Mouse (Mus musculus) kidney, postnatal 25 days (tissue): Measurements from ENCODE around the gene Nemp1.
A peak's percentile ranks its signal among the peaks of the same experiment; 100 is the strongest.

ENCODE experiments used
- DNase-seq, 2 experiments: peaks; one replicate each; pipeline ENCODE4 v3.0.0; 2021; ENCODE audit warnings: mixed read lengths in 2 of 2

Nemp1 gene

DNA sequence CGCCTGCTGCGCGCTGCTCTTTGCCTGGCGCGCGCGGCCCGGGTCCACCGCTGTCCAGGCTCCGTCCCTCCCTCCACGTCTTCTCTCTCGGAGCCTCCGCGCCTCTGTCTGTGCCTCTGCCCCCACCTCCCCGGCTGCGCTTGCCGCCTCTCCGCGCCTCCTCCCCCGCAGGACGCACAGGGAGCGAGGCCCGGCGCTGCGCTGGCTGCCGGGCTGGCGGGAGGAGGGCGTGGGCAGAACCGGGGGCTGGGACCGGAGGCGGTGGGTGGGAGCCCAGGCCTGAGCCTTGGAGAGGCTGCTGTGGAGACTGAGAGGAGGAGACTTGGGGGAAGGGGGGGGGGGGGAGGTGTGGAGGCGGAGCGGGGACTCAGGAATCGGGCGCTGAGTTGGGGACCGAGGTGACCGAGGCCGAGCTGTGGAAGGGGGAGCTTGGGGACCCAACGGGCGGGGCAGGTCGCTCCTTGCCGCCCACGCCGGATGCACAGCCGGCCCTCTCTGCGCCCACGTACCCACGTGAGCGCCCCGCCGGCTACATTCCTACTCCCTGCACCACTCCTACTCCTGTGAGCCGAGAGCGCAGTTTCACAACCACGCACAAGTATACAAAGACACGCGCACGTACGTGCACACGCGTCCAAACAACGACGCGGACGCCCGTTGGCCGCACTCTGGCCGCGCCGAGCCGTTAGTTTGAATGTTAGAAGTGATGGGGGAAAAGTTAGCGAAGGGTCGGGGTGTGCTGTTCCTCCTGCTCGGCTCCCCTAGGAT is at the start of gene Nemp1:
Nemp1 (plus strand) TSS at position 401 of the 768 bp plus-strand sequence.
- peak; percentile 86 to 96 for DNase-seq

DNA sequence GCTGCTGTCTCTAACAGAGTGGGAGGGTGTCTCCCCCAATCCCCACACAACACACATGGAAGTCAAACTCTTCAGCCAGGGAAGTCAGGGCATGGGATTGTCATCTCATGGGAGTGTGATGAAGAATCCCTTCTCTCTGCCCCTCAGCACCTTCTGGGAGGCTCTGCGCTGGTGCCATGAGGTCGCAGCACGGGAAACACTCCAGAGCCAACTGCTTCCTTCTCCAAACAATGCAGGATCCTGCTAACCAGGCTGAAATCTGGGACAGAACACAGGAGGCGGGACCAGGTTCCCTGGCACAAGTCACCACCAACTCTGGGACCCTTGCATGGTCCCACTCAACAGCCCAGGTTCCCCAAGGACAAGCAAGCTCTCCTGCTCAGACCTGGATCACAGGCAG is 49.4 kb upstream of the Nemp1 start:
- DNase-seq: no peak

DNA sequence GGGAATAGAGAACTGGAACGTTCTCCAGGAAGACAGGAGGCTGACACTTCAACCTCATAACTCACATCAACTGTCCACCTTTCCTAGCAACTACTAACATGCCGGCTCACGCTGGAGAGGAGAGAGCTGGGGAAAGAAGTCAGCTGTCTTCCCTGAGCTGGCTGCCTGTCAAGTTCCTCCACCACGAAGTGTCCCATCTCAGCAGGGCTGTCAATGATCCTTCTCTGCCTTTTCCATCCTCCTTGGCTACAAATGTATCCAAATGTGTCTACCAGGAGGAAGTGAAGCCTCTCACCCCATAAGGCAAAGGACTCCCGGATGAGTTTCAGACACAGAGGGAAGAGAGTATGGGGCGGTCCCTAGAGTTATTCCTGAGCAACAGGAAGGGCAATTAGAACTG is 48.5 kb upstream of the Nemp1 start:
- no peak for DNase-seq

DNA sequence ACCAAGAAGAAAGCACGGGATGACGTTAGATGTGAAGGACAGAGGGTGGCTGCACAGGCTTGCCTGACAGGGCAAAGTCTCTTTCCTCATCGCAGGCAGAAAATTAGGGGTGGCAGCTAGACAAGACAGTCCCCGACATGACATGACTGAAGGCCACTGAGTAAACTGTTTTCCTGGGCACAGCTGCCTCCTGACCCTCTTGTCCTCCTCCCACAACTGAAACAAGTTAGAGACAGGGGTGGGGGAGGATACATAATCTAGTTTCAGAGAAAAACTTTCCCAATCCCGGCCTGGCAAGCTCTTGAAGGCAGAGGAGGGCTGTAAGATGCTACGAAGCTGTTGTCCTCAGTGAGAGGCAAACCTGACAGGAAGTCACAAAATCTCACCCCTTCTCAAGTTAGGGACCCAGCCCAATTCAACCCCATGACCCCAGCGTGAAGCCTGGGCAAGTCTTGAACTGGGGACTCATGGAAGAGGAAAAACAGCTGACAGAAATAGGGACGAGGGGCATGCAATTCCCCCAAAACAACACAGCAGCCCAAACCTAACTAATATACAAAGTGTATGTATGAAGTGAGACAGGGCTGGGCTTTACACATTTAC is 47.5 kb upstream of the Nemp1 start:
- DNase-seq: no peak

DNA sequence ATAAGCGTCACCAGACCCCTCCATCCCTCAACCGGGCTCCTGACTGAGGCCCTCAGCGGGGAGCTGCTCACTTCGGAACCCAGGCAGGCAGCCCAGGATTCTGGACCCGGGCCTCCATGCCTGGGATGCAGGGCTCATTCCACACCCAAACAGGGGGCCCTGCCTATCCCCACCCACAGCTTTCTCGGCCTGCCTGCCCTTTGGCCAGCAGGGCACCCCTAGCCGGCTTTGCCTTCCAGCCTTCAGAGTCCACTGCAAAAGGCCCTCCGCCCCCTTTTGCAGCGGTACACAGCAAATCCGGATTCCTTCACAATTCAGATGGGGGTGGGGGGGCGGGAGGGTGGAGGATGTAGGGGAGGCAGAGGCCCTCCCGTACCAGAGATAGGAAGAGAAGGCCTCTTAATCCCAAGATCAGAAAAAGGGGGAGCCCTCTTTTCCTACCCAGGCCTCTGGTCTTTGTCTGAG is 46.7 kb upstream of the Nemp1 start:
- DNase-seq: peak in 1 of 2 experiments; percentile 66

GRCm38 (mm10) chr10:127620406-127621190 is 46.1 kb upstream of the Nemp1 start, which contains the start of gene Lrp1:
TSS of gene Lrp1 (minus strand) at chr10:127621148.
- DNase-seq: peak in 1 of 2 experiments; percentile 31

DNA sequence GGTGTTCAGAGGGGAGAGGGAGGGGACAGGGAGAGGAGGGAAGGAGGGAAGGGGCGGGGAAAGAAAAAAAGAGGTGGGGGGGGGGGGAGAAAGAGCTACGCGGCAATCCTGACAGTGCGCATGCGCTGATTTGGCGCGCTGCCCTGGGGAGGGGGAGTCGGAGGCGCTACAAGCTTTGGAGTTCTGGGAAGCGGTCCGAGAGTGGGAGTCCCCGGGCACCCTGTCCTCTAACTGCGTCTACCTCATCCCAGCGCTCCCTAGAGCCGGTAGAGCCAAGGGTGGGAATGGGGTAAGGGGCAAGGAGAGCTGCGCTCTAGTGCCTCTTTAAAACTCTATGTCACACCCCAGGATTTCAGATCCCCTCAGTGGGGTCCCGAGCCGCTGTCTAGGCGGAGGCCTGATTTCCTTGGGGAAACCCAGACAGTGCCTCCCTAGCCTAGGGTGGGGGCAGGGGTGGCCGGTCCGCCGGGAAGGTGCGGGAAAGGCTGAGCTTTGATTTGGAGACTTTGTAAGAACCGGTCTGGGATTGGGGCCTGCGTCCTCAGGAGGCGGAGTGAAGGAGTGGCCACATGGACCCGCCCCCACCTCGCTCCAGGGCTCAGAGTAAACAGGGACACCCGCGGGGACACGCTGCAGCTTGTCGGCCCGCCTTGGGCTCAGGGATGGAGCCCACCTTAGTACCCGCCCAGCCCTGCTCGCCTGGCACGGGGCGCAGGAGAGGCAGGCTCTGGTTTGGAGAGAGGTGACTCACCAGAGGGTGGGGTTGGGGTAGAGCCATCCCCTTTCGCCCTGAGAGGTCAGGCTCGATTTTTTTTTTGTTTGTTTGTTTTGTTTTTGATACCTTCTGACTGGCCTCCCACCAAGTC is 45.3 kb upstream of the Nemp1 start:
- peak; percentile 93 to 96 for DNase-seq

- peak; percentile 82 to 91 for DNase-seq
Measured at GRCm38 (mm10) chr10:127622057-127622392, 44.7 kb upstream of the Nemp1 start.

DNA sequence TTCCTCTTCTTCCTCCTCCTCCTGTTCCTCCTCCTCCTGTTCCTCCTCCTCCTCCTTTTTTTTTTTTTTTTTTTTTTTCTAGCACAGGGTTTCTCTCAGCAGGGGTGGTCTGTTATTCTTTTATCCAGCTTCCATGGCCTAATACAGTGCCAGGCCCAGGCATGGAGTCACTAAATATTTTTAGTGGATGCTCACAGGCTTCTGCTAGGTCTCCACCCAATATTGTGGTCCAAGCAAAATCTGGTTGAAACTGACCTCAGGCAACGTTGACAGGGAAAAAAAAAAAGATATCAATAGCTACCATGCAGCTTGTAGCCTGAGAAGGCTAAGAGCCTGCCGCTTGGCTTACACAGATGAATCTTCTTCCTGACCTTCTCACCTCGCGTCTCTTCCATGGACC is 44.0 kb upstream of the Nemp1 start:
- no peak for DNase-seq

DNA sequence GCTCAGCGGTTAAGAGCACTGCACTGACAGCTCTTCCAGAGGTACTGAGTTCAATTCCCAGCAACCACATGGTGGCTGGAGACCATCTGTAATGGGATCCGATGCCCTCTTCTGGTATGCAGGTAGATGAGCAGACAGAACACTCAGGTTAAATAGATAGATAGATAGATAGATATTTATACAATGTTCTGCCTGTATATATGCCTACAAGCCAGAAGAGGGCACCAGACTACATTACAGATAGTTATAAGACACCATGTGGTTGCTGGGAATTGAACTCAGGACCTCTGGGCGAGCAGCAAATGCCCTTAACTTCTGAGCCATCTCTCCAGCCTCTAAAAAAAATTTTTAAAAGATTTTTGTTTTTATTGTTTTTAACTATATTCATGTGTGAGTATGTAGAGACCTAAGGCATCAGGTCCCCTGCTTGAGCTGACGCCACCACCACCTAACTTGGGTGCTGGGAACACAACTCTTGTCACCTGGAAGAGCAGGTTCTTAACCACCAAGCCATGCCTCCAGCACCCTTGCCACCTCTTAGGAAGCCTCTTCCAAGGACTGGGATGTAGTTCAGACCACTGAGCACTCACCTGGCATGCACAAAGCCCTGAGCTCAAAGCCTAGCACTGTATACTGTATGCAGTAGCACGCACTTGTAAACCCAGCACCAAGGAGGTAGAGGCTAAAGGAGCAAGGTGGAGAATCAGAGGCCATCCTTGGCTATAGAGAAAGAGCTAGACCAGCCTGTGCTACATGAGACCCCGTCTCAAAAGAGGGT is 43.1 kb upstream of the Nemp1 start:
- DNase-seq: no peak

GRCm38 (mm10) chr10:127626433-127626832 is 40.3 kb upstream of the Nemp1 start:
- peak in 1 of 2 experiments; percentile 68 for DNase-seq

GRCm38 (mm10) chr10:127631261-127632214 is 35.2 kb upstream of the Nemp1 start:
- peak in 1 of 2 experiments; percentile 54 for DNase-seq

DNA sequence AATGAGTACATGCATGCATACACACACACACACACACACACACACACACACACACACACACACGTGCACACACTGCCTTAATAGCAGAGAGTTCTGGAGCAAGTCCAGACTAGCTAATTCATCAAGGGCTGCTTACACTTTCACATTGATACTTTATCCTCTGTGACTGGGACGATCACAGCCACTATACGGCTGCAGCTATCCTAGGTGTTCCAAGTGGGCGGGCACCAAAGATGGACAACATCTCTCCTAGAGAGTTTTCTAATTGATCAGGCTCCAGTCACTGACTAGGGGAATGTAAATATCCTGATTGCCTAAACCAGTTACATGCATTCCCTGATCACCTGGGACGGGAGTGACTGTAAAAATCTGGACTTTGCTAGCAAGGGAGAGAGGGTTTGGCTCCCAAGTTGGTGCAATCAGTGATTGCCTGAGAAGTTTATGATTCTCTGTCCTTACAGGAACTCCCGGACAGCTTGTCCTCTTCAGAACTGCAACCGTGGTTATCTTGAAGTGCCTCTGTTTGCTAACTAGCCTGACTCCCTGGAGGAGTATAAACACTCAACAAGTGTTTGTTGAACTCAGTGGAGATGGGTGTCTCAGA is 33.9 kb upstream of the Nemp1 start:
- no peak for DNase-seq

DNA sequence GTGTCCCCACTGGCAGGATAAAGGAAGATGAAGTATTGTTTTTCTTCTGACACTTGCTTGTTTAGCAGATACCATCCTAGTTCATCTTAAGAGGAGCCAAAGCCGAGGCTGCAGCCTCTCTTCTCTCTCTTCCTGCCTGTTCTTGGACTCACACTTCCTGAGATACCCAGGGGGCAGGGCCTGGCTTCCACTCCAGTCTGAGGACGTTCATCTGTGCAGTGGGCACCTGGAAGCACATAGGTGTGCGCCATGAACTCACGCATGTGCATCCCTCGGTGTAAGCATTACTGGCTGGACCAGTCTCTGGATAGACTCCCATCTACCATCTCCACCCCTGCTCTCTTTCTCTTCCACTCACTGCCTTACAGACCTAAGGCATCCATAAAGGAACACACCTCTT is 26.3 kb upstream of the Nemp1 start:
- no peak for DNase-seq

- DNase-seq: peak; percentile 92 to 96
Measured at GRCm38 (mm10) chr10:127641861-127642771, 24.6 kb upstream of the Nemp1 start.

GRCm38 (mm10) chr10:127642772-127643552 is 23.7 kb upstream of the Nemp1 start, which contains the start of gene Stat6:
TSS of gene Stat6 (plus strand) at chr10:127642986.
- DNase-seq: peak; percentile 86 to 92

- peak; percentile 88 to 90 for DNase-seq
Measured at GRCm38 (mm10) chr10:127643553-127644238, 23.0 kb upstream of the Nemp1 start.
